Mouse (Mus musculus): ENCODE measurements at regions not wholly inside any gene's neighbourhood (a gene's known extent, or its start where the extent isn't known, plus 50 kb on each side); places are given as distances from the start of the nearest gene placed in this dataset.

- Histone ChIP-seq H3K27me3 (ENCODE audit: control insufficient read depth, insufficient read depth, low read length) (no peaks in the 10 kb centered on the region; the same call in 1 of the 2 replicates), H3K9ac (ENCODE audit: low read length) (no peak overlapping the region), H3K27ac (ENCODE audit: low read length) (no peak overlapping the region), H3K9me3 (replicated peaks; ENCODE audit: control insufficient read depth, low read length) (no peaks in the 10 kb centered on the region), H3K4me1 (ENCODE audit: control insufficient read depth, insufficient read depth, low read length) (peaks cover 12% of the 10 kb centered on the region), H3K36me3 (ENCODE audit: control insufficient read depth, insufficient read depth, low read length) (no peaks in the 10 kb centered on the region), H3K4me2 (ENCODE audit: low read depth, low read length) (no peak overlapping the region), H3K4me3 (replicated peaks; ENCODE audit: low read length) (no peak overlapping the region)
- WGBS: 74% methylated on average over 5 of the region's 5 CpGs
- no peak for ATAC-seq (ENCODE audit: insufficient read depth, low FRiP score)
These were observed 68.6 kb upstream of the Rgma start for GRCm38 (mm10) chr7:73306728-73307127.

GRCm38 (mm10) chr7:73307586-73308490, 67.5 kb upstream of the Rgma start:
- no peak overlapping the region for H3K4me3 ChIP-seq (replicated peaks; ENCODE audit: low read length)
- H3K27me3 ChIP-seq (ENCODE audit: control insufficient read depth, insufficient read depth, low read length): no peaks in the 10 kb centered on the region
- H3K9ac ChIP-seq (ENCODE audit: low read length): no peak overlapping the region
- WGBS: 44% methylated on average over 13 of the region's 13 CpGs
- no peak overlapping the region for H3K4me2 ChIP-seq (ENCODE audit: low read depth, low read length)
- H3K36me3 ChIP-seq (ENCODE audit: control insufficient read depth, insufficient read depth, low read length): no peaks in the 10 kb centered on the region
- peaks cover 12% of the 10 kb centered on the region for H3K4me1 ChIP-seq (ENCODE audit: control insufficient read depth, insufficient read depth, low read length)
- ATAC-seq (ENCODE audit: insufficient read depth, low FRiP score): no peak
- no peaks in the 10 kb centered on the region for H3K9me3 ChIP-seq (replicated peaks; ENCODE audit: control insufficient read depth, low read length)
- H3K27ac ChIP-seq (ENCODE audit: low read length): no peak overlapping the region

DNA sequence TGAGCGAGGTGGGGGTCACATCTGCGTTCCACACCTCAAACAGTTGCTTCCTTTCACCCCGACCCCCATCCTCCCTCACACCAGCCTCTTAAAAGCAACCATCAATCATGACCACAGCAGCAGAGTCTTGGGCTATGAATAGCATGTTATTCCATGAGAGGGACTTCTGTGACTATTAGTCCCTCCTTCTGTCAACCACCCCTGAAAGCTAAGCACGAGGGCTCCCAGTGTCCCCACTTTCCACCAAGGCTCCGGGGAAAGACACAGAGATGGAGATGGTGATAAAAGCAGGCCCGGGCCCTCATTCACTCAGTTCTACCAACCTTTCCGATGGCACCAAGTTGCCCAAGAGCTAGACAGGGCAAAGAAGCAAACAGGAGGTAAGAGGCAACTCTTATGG, 66.3 kb upstream of the Rgma start:
- Histone ChIP-seq H3K9me3 (replicated peaks; ENCODE audit: control insufficient read depth, low read length) (no peaks in the 10 kb centered on the region), H3K4me3 (replicated peaks; ENCODE audit: low read length) (no peak overlapping the region), H3K9ac (ENCODE audit: low read length) (no peak overlapping the region), H3K36me3 (ENCODE audit: control insufficient read depth, insufficient read depth, low read length) (no peaks in the 10 kb centered on the region), H3K27me3 (ENCODE audit: control insufficient read depth, insufficient read depth, low read length) (no peaks in the 10 kb centered on the region), H3K4me1 (ENCODE audit: control insufficient read depth, insufficient read depth, low read length) (peaks cover 12% of the 10 kb centered on the region), H3K27ac (ENCODE audit: low read length) (no peak overlapping the region), H3K4me2 (ENCODE audit: low read depth, low read length) (no peak overlapping the region)
- ATAC-seq (ENCODE audit: insufficient read depth, low FRiP score): no peak
- WGBS: 55% methylated on average over 7 of the region's 7 CpGs

GRCm38 (mm10) chr7:73310056-73310455, 65.3 kb upstream of the Rgma start:
- H3K27me3 ChIP-seq (ENCODE audit: control insufficient read depth, insufficient read depth, low read length): no peaks in the 10 kb centered on the region
- no peak overlapping the region for H3K9ac ChIP-seq (ENCODE audit: low read length)
- ATAC-seq (ENCODE audit: insufficient read depth, low FRiP score): no peak
- H3K4me1 ChIP-seq (ENCODE audit: control insufficient read depth, insufficient read depth, low read length): peaks cover 15% of the 10 kb centered on the region
- WGBS: 90% methylated on average over 10 of the region's 10 CpGs
- H3K4me3 ChIP-seq (replicated peaks; ENCODE audit: low read length): no peak overlapping the region
- H3K4me2 ChIP-seq (ENCODE audit: low read depth, low read length): no peak overlapping the region
- no peaks in the 10 kb centered on the region for H3K36me3 ChIP-seq (ENCODE audit: control insufficient read depth, insufficient read depth, low read length)
- no peaks in the 10 kb centered on the region for H3K9me3 ChIP-seq (replicated peaks; ENCODE audit: control insufficient read depth, low read length)
- no peak overlapping the region for H3K27ac ChIP-seq (ENCODE audit: low read length)

GRCm38 (mm10) chr7:73310581-73311136, 64.7 kb upstream of the Rgma start:
- WGBS: 94% methylated on average over 15 of the region's 15 CpGs
- H3K9ac ChIP-seq (ENCODE audit: low read length): no peak overlapping the region

DNA sequence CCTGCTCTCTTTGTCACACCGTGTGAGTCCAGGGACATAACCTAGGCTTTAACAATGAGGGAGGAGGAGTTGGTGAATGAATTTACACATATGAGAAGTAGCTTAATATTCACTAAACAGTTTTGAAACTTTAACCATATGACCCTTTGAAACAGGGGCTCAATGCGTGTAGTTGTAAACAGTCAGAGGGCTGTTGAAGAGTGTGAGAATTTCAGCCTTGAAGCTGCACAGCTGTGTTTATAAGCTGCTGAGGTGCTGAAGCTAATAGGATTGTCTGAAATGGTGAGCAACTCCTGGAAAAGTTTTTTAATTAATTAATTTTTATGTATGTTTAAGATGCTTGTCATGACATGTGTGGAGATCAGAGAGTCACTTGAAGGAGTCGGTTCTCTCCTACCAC, 59.8 kb upstream of the Rgma start:
- ATAC-seq (ENCODE audit: insufficient read depth, low FRiP score): no peak
- WGBS: 34% methylated on average over 3 of the region's 3 CpGs
- no peaks in the 10 kb centered on the region for H3K36me3 ChIP-seq (ENCODE audit: control insufficient read depth, insufficient read depth, low read length)
- no peak overlapping the region for H3K4me2 ChIP-seq (ENCODE audit: low read depth, low read length)
- H3K9me3 ChIP-seq (replicated peaks; ENCODE audit: control insufficient read depth, low read length): no peaks in the 10 kb centered on the region
- H3K4me3 ChIP-seq (replicated peaks; ENCODE audit: low read length): no peak overlapping the region
- no peak overlapping the region for H3K9ac ChIP-seq (ENCODE audit: low read length)
- H3K27me3 ChIP-seq (ENCODE audit: control insufficient read depth, insufficient read depth, low read length): no peaks in the 10 kb centered on the region
- H3K4me1 ChIP-seq (ENCODE audit: control insufficient read depth, insufficient read depth, low read length): peaks cover 4% of the 10 kb centered on the region; the same call in 1 of the 2 replicates
- no peak overlapping the region for H3K27ac ChIP-seq (ENCODE audit: low read length)

More at GRCm38 (mm10) chr7:73310581-73311136, 64.7 kb upstream of the Rgma start:
- no peak overlapping the region for H3K27ac ChIP-seq (ENCODE audit: low read length)
- no peak overlapping the region for H3K4me3 ChIP-seq (replicated peaks; ENCODE audit: low read length)
- no peak overlapping the region for H3K4me2 ChIP-seq (ENCODE audit: low read depth, low read length)
- peaks cover 12% of the 10 kb centered on the region for H3K4me1 ChIP-seq (ENCODE audit: control insufficient read depth, insufficient read depth, low read length)
- H3K27me3 ChIP-seq (ENCODE audit: control insufficient read depth, insufficient read depth, low read length): no peaks in the 10 kb centered on the region
- no peaks in the 10 kb centered on the region for H3K36me3 ChIP-seq (ENCODE audit: control insufficient read depth, insufficient read depth, low read length)
- H3K9me3 ChIP-seq (replicated peaks; ENCODE audit: control insufficient read depth, low read length): no peaks in the 10 kb centered on the region
- ATAC-seq (ENCODE audit: insufficient read depth, low FRiP score): no peak

- no peak overlapping the region for H3K9ac ChIP-seq (ENCODE audit: low read length)
- H3K27ac ChIP-seq (ENCODE audit: low read length): no peak overlapping the region
- no peaks in the 10 kb centered on the region for H3K9me3 ChIP-seq (replicated peaks; ENCODE audit: control insufficient read depth, low read length)
- H3K4me2 ChIP-seq (ENCODE audit: low read depth, low read length): no peak overlapping the region
- ATAC-seq (ENCODE audit: insufficient read depth, low FRiP score): no peak
- H3K36me3 ChIP-seq (ENCODE audit: control insufficient read depth, insufficient read depth, low read length): no peaks in the 10 kb centered on the region
- peaks cover 4% of the 10 kb centered on the region; the same call in 1 of the 2 replicates for H3K4me1 ChIP-seq (ENCODE audit: control insufficient read depth, insufficient read depth, low read length)
- H3K4me3 ChIP-seq (replicated peaks; ENCODE audit: low read length): no peak overlapping the region
- 93% methylated on average over 4 of the region's 4 CpGs for WGBS
- H3K27me3 ChIP-seq (ENCODE audit: control insufficient read depth, insufficient read depth, low read length): no peaks in the 10 kb centered on the region
These were observed 57.7 kb upstream of the Rgma start for GRCm38 (mm10) chr7:73317574-73317973.

- WGBS: 86% methylated on average over 6 of the region's 6 CpGs
- no peaks in the 10 kb centered on the region for H3K27me3 ChIP-seq (ENCODE audit: control insufficient read depth, insufficient read depth, low read length)
- no peak for ATAC-seq (ENCODE audit: insufficient read depth, low FRiP score)
- H3K9ac ChIP-seq (ENCODE audit: low read length): no peak overlapping the region
- peaks cover 4% of the 10 kb centered on the region; the same call in 1 of the 2 replicates for H3K4me1 ChIP-seq (ENCODE audit: control insufficient read depth, insufficient read depth, low read length)
- no peaks in the 10 kb centered on the region for H3K36me3 ChIP-seq (ENCODE audit: control insufficient read depth, insufficient read depth, low read length)
- H3K9me3 ChIP-seq (replicated peaks; ENCODE audit: control insufficient read depth, low read length): no peaks in the 10 kb centered on the region
- no peak overlapping the region for H3K27ac ChIP-seq (ENCODE audit: low read length)
- no peak overlapping the region for H3K4me3 ChIP-seq (replicated peaks; ENCODE audit: low read length)
- H3K4me2 ChIP-seq (ENCODE audit: low read depth, low read length): no peak overlapping the region
These were observed 56.3 kb upstream of the Rgma start for GRCm38 (mm10) chr7:73319004-73319403.

- Histone ChIP-seq H3K4me1 (ENCODE audit: control insufficient read depth, insufficient read depth, low read length) (peaks cover 2% of the 10 kb centered on the region; the same call in 1 of the 2 replicates), H3K9me3 (replicated peaks; ENCODE audit: control insufficient read depth, low read length) (no peaks in the 10 kb centered on the region), H3K36me3 (ENCODE audit: control insufficient read depth, insufficient read depth, low read length) (no peaks in the 10 kb centered on the region), H3K27ac (ENCODE audit: low read length) (no peak overlapping the region), H3K27me3 (ENCODE audit: control insufficient read depth, insufficient read depth, low read length) (no peaks in the 10 kb centered on the region), H3K9ac (ENCODE audit: low read length) (no peak overlapping the region), H3K4me2 (ENCODE audit: low read depth, low read length) (no peak overlapping the region), H3K4me3 (replicated peaks; ENCODE audit: low read length) (no peak overlapping the region)
- WGBS: 80% methylated on average over 7 of the region's 7 CpGs
- ATAC-seq (ENCODE audit: insufficient read depth, low FRiP score): no peak
These were observed 55.3 kb upstream of the Rgma start for GRCm38 (mm10) chr7:73319994-73320393.
